Mouse (Mus musculus) MEL-GATA-1-ER (cell line): ENCODE data around the gene Exoc3l.

Source experiments
- DNase-seq: peaks from one replicate; pipeline ENCODE4 v3.0.0-alpha.2; 2012; ENCODE audit warnings: low read depth; ENCODE audit errors: extremely low read depth

Gene Exoc3l

DNA sequence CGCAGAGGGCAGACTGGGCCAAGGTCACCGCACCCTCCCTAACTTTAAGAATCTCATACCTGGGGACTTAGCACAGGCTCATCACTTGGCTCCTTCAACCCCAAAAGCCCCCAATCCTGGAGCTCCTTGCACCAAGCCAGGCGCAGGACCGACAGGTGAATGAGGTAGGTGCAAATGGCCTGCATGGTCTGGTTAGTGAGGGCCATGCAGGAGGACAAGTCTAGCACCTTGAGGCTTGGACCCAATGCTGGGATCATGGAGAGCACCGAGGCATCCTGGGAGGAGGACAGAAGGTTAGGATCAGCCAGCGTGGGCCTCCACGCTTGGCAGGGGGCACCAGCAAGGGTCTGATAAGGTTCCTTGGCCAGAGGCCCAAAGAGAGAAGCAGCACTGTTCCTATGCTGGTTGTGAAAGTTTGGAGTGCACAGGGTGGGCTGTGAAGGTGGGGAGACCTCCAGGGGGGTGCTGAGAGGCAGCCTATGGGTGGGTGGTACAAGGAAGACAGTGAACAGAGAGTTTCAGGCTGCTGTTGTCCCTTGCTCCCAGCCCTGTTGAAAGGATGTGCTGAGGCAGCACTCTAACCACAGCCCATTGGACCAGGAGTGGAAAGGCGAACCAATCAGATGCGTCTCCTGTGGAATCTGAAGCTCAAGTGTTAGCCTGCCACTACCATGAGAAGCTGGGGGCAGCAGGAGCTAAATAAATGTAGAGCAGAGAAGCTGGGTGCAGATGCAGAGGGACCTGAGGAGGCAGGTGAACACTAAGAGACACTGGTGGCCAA, 17.9 kb upstream of the Exoc3l start:
- no peak for DNase-seq

DNA sequence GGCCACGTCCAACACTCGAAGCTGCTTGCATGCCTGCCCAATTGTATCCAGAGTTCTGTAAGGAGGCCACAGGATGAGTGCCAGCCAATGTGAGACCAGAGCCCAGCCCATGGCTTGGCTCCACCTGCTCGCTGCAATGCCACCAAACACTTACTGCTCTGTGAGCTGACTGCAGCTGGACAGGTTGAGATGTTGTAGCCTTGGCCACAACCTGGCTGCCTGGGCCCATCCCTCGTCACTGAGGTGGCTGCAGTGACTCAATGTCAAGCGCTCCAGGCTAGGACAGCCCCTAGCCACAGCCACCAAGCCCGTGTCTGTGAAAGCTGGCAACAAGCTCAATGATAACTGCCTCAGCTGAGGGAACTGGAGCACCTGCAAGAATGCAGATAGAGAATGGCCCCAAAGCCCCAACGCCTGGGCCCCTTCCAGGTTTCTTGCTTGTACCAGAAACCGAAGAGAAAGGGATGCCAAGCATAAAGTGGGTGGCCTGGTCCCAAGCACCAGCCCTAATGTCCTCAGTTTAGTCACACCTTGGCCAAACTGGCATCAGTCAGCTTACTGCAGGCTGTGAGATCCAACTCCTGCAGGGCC, 17.1 kb upstream of the Exoc3l start:
- no peak for DNase-seq

DNA sequence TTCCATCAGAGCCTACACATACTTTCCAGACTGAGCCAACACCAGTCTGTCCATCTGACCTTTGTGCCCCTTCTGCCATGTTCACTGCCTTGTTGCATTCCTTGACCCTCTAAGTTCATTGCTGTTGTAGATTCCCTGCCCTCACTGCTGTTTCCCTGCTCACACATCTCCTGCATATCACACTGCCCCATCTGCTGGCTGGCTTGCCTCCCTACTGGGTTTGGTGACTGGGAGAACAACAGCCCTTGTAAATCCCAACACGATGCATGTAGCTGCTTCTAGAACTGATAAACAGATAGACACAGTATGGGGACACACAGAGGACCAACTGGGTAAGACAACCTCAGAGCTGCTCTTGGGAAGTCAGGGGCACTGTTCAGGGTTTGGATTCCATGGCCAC, 15.8 kb upstream of the Exoc3l start:
- DNase-seq, result no peak

DNA sequence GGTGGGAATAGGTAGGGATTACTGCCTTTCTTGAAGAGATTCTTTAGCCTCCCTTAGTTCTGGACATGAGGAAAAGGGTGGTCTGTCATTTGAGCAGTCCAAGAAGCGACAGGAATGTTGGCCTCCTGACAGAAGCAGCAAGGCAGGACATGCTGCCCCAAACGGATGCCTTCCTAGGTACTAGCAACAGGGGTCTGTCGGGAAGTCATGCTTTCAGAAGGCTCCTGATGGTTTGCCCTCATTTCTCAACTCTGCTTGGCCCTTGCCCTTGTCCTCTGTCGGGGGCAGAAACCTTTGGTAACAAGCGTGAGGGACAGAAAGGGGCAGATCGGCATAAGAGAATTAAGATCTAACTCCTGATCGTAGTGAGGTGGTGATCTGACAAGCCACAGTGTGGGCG, 14.2 kb upstream of the Exoc3l start:
- no peak for DNase-seq

DNA sequence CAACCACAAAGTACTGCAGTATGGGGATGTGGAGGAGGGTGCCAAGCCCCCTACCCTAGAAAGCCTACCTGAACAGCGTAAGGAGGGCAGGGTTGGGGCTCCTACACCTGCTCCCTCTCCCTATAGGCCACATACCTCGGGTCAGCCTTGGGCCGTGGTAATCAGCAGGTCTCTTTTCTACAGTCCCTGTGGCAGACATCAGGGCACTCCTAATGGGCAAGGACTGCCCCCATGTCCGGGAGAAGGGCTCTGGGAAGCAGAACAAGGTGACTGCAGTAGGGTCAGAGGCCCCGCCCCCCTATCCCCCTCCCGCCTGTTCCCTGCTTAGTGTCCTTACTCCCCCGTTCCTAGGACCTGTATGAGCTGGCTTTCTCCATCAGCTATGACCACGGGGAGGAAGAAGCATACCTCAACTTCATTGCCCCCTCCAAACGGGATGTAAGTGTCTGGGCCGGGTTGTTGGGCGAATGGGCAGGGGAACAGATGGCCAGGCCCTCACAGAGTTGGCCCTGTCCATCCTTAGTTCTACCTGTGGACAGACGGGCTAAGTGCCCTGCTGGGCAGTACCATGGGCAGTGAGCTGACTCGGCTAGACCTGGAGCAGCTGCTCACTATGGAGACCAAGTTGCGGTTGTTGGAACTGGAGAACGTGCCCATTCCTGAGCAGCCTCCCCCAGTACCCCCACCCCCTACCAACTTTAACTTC, 13.4 kb upstream of the Exoc3l start:
- DNase-seq, result no peak

DNA sequence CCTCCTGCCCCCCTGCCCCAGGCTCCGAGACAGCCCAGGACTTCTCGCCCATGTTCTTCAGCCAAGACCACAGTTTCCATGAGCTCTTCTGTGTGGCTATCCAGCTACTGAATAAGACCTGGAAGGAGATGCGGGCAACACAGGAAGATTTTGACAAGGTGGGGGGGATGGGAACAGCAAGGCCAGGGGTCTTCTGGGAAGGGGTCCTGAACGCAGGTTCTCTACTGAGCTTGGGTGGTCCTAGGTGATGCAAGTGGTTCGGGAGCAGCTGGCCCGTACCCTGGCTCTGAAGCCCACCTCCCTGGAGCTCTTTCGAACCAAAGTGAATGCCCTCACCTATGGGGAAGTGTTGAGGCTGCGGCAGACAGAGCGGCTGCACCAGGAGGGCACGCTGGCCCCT, 12.5 kb upstream of the Exoc3l start:
- DNase-seq, result no peak

DNA sequence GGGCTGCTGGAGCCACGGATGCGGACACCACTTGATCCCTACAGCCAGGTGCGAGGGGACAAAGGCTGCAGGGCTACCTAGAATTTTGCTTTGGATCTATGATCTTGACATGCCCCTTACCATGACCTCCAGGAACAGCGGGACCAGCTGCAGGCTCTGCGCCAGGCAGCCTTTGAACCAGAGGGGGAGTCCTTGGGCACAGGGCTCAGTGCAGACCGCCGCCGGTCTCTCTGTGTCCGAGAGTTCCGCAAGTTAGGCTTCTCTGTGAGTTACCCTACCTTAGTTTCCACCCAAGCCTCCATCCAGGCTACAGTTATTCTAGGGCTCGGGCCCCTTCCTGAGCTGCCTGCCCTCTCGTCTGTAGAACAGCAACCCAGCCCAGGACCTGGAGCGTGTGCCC, 11.8 kb upstream of the Exoc3l start:
- DNase-seq, result no peak

DNA sequence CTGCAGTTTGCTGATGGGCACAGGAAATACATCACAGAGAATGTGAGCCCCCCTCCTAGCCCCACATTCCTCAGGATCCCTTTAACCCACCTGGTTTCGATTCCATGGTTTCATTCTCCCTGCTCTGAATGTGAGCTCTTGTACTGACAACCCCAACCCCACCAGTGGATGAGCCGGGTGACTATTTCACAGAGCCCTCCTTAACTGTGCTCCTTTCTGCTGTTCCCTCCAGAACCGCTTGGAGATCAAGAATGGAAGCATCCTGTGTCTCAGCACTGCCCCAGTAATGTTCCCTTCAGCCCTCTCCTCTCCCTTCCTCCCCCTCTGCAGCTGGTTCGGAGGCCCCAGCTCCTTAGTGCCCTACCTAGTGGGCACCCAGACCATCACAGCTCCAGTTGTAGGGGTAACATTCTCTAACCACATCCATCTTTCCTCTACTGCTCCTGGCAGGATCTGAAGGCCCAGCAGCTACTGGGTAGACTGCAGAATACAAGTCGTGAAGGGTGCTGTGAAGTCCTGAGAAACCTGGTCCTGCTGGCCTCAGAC, 10.3 kb upstream of the Exoc3l start:
- no peak for DNase-seq

DNA sequence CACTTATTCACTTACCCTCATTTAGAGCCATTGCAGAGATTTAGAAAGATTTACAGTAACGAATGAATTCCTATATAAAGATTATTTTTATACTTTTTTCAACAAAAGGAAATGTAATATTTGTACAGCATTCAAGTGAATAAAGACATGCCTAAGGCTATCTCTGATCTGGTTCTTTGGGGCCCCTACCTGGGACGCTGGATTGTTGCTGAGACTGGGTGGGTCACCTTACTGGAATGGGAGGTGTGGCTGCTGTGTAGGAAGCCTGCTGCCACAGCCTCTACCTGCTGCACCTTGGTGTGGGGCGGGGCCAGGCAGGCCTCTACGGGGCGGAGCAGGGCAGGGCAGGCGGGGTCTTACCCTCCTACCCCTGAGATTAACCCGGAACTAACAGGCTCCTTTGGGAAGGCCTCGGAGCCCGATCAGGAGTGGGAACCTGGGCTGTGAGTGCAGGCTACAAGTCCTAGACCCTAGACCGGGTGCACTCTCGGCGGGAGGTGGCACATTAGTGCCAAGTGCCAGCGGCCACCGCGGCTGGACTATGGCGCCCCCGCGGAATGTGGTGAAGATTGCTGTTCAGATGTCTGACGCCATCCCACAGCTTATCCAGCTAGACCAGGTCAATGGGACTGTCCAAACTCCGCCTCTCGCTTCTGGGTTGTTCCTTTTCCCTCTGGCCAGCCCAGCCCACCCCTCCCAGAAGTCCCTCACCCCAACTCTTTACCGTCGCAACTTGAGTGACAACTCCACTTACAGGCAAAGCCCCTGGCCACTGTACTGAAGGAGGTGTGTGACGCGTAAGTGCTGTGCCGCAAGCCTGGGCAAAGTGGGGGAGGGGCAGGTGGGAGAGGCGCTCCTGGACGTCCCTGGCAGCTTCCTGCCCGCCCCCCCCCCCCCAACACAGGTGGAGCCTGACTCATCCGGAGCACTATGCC, 9.6 kb upstream of the Exoc3l start, which contains the start of gene Elmo3:
Gene Elmo3, plus strand, starts transcription at position 391 of the 935 bp plus-strand sequence.
- no peak for DNase-seq

DNA sequence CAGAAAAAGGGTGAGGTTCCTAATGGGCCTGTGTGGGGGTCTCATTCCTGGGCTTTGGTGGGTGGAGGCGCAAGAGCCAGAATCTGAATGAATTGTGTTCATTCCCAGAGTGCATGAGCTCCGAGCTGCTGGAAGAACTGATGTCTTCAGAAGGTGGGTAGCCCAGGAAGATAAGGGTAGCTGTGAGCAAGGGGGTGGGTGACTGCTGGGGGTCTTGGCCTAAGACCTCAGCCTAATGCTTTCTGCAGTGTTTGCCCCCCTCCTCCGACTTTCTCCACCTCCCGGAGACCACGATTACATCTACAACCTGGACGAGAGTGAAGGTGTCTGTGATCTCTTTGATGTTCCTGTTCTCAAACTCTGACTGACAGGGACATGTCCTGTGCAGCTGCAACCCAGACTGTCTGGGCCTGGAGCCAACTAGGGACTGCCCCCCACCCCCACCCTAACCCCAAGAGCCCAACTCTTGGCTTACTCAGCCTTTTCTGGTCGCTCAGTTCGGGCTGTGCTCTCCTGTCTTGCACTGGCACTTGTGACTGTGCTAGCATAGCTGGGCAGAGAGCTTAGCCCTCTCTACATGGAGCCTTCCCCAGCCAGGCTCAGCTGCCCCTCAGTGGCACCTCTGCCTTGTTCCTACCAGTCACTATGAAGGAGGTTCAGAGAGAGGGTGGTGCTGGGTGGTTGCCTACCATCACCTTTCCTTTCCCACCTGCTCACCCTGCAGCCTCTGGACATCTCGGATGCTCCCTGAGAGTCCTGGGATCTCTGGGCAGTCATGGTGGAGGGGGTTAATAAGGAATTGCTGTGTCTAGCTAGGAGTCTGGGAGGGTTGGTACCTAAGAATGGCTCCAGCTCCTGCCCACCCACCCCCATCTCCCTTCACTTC, 8.7 kb upstream of the Exoc3l start:
- no peak for DNase-seq

DNA sequence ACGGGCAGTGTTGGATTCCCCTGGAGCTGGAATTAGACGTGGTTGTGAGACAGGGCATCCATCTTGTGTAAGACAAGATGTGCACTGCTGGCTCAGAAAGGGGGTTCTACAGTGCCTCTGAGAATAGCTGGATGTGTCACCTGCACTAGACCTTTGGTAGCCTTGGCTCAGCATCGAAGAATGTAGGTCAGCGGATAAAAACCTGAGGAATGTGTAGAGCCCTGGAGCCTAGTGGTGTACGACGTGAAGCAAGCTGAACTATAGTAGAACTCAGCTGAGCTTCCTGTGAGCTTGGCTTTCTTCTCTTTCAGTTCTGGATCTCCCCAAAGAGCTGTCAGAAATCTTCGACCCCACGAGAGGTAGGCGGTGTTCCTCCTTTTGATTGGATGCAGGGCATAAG, 8.0 kb upstream of the Exoc3l start:
- no peak for DNase-seq

DNA sequence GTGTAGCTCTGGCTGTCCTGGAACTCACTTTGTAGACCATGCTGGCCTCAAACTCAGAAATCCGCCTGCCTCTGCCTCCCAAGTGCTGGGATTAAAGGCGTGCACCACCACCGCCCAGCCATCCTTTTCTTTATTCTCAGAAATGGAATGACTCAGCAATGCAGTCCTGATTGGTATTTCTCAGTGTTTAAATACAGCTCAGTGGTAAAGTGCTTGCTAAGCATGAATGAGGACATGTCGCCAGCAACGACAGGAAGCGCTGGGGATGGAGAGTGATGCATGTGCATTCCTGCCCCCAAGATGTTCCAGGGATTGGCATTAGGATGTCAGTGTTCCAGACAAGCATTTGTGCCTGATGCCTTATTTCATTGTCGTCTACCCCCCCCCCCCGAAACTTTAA, 7.5 kb upstream of the Exoc3l start:
- no peak for DNase-seq

DNA sequence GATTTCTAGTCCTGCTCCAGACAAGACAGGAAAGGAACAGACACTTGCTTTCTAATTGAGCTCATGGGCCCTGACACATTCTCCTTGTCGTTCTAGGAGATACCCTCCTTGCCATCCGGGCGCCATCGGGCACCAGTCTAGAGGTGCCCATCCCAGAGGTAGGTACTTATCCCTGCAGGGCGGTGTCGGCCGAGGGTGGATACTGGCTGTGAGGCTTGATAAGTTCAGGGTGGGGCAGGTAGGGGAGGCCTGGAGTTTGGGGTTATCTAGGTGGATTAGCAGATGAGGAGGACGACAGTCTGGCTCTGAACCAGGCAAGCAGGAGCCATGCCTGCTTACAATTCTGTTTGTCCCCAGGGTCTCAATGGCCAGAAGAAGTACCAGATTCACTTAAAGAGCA, 4.1 kb upstream of the Exoc3l start:
- no peak for DNase-seq

DNA sequence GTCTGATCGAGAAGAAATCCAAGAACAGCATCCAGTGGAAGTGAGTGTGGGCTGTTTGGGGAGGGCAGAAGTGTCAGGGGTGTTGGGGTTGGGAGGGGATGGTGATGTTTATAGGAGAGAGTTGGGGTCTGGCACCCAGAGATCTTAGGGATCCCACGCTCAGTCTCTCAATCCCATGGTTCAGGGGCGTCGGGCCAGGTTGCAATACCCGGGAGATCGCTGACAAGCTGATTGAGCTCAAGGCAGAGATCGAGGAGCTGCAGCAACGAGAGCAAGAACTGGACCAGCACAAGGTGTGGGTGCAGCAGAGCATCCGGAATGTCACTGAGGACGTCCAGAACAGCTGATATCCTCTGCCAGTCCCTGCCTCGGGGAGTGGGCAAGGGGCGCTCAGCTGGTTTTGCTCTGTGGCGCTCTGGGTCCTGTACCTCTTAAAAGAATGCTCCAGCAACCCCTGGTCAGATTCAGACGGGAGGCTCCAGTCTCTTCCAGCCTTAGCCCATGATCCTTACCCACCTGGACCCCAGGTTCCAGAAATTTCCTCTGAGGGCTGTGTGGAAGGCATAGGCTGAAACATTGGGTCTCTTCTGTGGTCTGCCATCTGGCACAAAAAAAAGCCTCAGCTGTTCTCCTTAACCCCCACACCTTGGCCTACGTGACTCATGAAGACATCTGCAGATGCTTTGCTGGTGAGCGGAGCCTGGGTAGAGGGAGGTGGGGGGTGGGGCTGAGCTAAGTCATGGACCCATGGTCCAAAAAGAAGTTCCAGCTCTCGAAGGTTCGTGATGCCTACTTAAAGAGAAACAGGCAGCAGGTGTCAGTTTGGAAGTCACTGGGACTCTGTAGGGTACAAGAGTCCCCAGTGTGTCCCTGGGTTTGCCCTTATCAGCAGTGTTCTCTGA, 2.7 kb upstream of the Exoc3l start:
- DNase-seq, result no peak

DNA sequence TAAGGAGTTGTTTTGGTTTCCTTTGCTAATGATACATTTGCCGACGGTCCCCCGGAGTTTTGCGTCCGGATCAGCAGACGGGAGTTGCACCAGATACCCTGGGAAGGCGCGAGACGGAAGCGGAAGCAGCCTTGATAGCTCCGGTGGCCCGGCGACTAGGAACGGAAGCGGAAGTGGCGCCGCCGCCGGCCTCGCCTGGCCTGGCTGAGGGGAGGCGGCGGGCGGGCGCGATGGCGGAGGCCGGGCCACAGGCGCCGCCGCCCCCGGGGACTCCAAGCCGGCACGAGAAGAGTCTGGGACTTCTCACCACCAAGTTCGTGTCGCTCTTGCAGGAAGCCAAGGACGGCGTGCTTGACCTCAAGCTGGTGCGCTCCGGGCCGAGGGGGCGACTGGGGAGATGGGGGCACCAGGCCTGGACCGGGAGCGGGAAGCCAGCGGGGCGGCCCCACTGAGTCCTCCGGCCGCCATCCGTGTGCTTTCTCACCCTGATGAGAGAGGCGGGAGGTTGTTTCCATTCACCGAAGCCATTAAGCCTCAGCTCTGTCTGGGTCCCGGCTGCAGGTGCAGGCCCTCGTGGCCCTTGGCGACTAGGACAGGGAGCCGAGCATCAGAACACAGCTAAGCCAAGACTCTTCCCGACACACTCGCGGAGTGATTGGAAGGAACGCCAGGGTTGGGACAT, 1.8 kb upstream of the Exoc3l start, which contains the start of gene E2f4:
Gene E2f4, plus strand, starts transcription at position 153 of the 682 bp plus-strand sequence.
- peak; percentile 86 for DNase-seq

DNA sequence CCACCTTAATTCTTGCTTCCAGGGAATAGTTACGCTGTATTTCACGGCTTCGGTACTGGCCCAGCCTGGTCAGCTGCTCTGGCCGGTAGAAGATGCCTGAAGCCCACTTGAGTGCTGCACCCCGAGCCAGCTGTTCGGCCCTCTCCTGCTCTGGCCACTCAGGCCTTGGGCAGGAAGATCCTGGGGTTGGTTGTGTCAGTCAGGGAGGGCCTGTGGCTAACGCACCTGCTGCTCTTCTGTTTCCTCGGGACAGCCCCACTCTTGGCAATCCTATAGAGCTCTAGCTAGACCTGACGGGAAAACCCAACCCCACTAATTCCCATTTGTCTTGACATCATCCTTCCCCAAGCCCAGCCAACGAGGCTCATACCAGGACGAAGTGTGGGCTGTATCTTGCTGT, 645 bp downstream of the Exoc3l start:
- DNase-seq, result no peak

DNA sequence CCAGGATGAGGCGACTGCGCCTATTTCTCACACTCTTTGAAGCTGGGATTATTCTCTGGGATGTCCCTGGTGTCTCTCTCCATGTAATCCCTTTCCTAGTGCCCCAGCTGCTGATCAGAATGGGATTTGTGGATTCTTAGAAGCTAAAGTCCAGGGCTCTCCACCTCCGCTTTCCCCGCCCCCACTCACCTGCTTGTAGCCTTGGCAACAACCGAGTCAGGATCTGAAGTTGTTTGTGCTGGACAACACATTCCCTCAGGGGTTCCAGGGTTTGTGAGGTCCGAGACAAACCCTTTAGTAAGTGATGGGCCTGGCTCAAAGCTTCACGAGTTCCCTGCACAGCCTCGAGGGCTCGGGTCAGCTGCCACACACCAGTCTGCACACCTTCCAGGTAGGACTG, 1.1 kb downstream of the Exoc3l start:
- no peak for DNase-seq

DNA sequence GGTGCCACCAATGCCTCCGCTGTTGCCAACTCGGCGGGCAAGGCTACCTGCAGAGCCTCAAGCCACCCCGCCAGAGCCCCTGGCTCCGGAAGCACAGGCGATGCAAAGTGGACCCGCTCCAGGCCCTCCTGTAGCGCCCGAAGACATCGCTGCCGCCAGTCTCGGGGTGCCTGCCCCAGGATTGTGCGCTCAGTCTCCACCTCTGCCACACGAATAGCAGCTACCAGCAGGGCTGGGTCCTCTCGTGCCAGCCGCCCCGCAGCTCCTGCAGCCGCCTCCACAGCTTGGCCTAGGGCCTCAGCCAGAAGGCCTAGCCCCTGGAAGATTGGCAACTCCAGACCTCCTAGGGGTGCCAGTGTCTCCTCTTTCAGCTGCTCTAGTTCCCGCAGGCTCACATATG, 2.5 kb downstream of the Exoc3l start:
- no peak for DNase-seq

DNA sequence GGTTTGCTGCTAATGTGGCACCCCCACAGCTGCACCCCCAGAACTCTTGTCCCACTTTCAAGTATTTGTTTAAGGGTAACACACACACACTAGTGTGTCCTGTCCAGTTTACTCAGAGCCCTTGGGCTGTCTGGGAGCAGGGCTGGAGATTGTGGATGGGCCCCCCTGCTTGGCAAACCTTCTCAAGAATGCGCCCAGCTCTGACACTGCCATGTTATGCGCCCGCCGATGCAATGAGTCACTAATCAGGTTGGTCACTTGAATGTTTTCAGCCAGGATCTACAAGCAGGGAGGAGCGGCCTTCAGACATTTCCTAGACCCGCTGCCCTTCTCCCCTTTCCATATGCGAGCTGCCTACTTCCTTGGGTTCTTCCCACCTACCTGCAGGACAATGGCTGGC, 3.4 kb downstream of the Exoc3l start:
- DNase-seq, result no peak
